Mouse (Mus musculus) myocyte (in vitro differentiated cells): Measurements from ENCODE around the gene Aco2. TPM values are rescaled to one million over a fixed set of nuclear protein-coding genes. Genes with fewer than 3 reads are reported as not detected.

Experiments
- H3K27me3 ChIP-seq: one replicate; pipeline ENCODE4 v1.6.1; 2011; ENCODE audit not compliant: control insufficient read depth, insufficient read depth, insufficient read length
- H3K36me3 ChIP-seq: one replicate; pipeline ENCODE4 v1.6.1; 2011; ENCODE audit not compliant: control insufficient read depth, insufficient read depth
- H3K4me2 ChIP-seq: one replicate; pipeline ENCODE4 v1.6.1; 2011; ENCODE audit warnings: low read depth, control low read depth
- H3K4me3 ChIP-seq: one replicate; pipeline ENCODE4 v1.5.1; 2011; ENCODE audit warnings: mild to moderate bottlenecking, control low read depth, moderate library complexity
- H3K79me2 ChIP-seq: one replicate; pipeline ENCODE4 v1.6.1; 2011; ENCODE audit not compliant: control insufficient read depth, insufficient read depth
- H3ac ChIP-seq: one replicate; pipeline ENCODE4 v1.6.1; 2011; ENCODE audit not compliant: control insufficient read depth, insufficient read length
- CEBPB ChIP-seq: IDR thresholded peaks from 2 replicates; pipeline ENCODE4 v1.6.1; 2011; ENCODE audit warnings: mild to moderate bottlenecking, moderate library complexity; ENCODE audit not compliant: poor library complexity, insufficient read depth, severe bottlenecking
- E2F4 ChIP-seq: IDR thresholded peaks from one replicate; pipeline ENCODE4 v1.6.1; 2011; ENCODE audit warnings: mild to moderate bottlenecking, control low read depth, moderate library complexity; ENCODE audit not compliant: insufficient read depth
- MAX ChIP-seq: IDR thresholded peaks from one replicate; pipeline ENCODE4 v1.6.1; 2011; ENCODE audit warnings: low read depth, mild to moderate bottlenecking, control low read depth
- MYOD1 ChIP-seq, 3 experiments: IDR thresholded peaks; one replicate each; pipeline ENCODE4 v1.6.1; 2011; ENCODE audit warnings: control low read depth in 2 of 3, low read depth in 2 of 3, mild to moderate bottlenecking in 2 of 3, moderate library complexity in 1 of 3; ENCODE audit not compliant: insufficient read length in 2 of 3, control insufficient read depth in 1 of 3
- MYOG ChIP-seq, 3 experiments: IDR thresholded peaks; one replicate each; pipeline ENCODE4 v1.6.1; 2011; ENCODE audit warnings: control low read depth in 2 of 3, low read depth in 2 of 3, mild to moderate bottlenecking in 2 of 3; ENCODE audit not compliant: insufficient read length in 2 of 3, control insufficient read depth in 1 of 3, insufficient read depth in 1 of 3
- POLR2A ChIP-seq: IDR thresholded peaks from one replicate; pipeline ENCODE4 v1.6.1; 2011; ENCODE audit warnings: low read depth, mild to moderate bottlenecking, control low read depth, moderate library complexity; ENCODE audit not compliant: insufficient read length
- POLR2AphosphoS2 ChIP-seq: IDR thresholded peaks from one replicate; pipeline ENCODE4 v1.6.1; 2011; ENCODE audit warnings: low read depth, control low read depth; ENCODE audit not compliant: insufficient read length
- REST ChIP-seq: IDR thresholded peaks from one replicate; pipeline ENCODE4 v1.6.1; 2011; ENCODE audit warnings: mild to moderate bottlenecking, control low read depth, moderate library complexity; ENCODE audit not compliant: insufficient read depth, insufficient read length
- SRF ChIP-seq: IDR thresholded peaks from one replicate; pipeline ENCODE4 v1.6.1; 2011; ENCODE audit warnings: low read depth; ENCODE audit not compliant: control insufficient read depth, insufficient read length
- TCF12 ChIP-seq: IDR thresholded peaks from one replicate; pipeline ENCODE4 v1.6.1; 2011; ENCODE audit warnings: mild to moderate bottlenecking, control low read depth; ENCODE audit not compliant: poor library complexity, insufficient read depth, severe bottlenecking
- TCF3 ChIP-seq: IDR thresholded peaks from one replicate; pipeline ENCODE4 v1.6.1; 2011; ENCODE audit warnings: low read depth, control low read depth; ENCODE audit not compliant: insufficient read length
- USF1 ChIP-seq: IDR thresholded peaks from one replicate; pipeline ENCODE4 v1.6.1; 2011; ENCODE audit warnings: low read depth, mild to moderate bottlenecking, control low read depth, moderate library complexity
- polyA plus RNA-seq: library from polyadenylated mRNA; unstranded; fragments of >200 nt; fragmentation: generic; extraction: Trizol; gene quantifications from one replicate; pipeline ENCODE4 v1.2.1, GENCODE M21; 2012; ENCODE audit warnings: missing spikeins

Aco2 gene
- polyA plus RNA-seq, 1 experiment = 666 TPM

DNA sequence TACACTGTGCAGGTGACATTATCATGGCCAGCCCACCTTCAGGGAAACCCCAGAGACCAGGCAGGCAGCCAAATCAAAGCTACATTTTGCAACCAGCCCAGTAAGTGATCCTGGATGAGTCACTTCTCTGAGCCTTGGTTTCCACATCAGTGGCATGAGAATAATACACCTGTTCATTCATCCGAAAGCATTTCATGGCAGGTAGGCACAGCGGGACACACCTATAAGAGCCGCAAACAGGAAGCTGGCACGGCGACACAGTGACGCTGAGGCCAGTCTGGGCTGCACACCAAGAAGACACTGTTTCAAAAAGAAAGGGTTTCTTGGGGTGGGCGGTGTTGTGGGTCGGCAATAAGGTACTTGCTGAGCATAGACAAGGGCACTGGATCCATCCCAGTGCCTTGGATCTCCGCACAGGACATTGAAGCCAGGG lies 82.1 kb downstream of the Aco2 start:
- H3K4me3 ChIP-seq = no peak overlapping the region
- no peak overlapping the region for H3ac ChIP-seq
- H3K4me2 ChIP-seq = no peak overlapping the region
- TF ChIP-seq CEBPB = no peak
- TF ChIP-seq E2F4 = no peak
- TF ChIP-seq MYOD1 (IDR thresholded peaks at IDR 0.05; ENCODE audit: control insufficient read depth in 1 of 3, insufficient read length in 2 of 3, low read depth in 2 of 3) = no peak
- TF ChIP-seq MAX = no peak
- no peak for TF ChIP-seq USF1
- no peak for TF ChIP-seq TCF3
- no peak for TF ChIP-seq POLR2A
- no peak for TF ChIP-seq SRF
- TF ChIP-seq POLR2AphosphoS2 = no peak
- no peak for TF ChIP-seq MYOG (IDR thresholded peaks at IDR 0.05; ENCODE audit: control insufficient read depth in 1 of 3, insufficient read depth in 1 of 3, insufficient read length in 2 of 3, low read depth in 2 of 3)
- TF ChIP-seq REST = no peak
- TF ChIP-seq TCF12 = no peak
- H3K79me2 ChIP-seq = no peaks in the 10 kb centered on the region
- peaks cover 16% of the 10 kb centered on the region for H3K36me3 ChIP-seq
- H3K27me3 ChIP-seq = no peaks in the 10 kb centered on the region

DNA sequence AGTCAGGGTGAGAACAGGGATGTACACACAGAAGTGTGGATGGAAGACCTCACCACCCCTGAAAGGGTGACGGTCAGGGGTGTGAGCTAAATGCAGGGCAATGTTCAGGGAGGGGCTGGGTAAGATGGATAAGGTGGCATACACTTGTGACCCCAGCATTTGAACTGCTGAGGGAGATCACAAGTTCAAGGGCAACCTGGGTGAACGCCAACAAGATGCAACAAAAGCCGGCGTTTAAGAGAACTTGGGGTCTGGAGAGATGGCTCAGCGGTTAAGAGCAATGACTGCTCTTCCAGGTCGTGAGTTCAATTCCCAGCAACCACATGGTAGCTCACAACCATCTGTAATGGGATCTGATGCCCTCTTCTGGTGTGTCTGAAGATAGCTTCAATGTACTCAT lies 82.6 kb downstream of the Aco2 start:
- H3K27me3 ChIP-seq = no peaks in the 10 kb centered on the region
- no peak overlapping the region for H3ac ChIP-seq
- peaks cover 16% of the 10 kb centered on the region for H3K36me3 ChIP-seq
- peak; percentile 43 for TF ChIP-seq POLR2AphosphoS2
- no peak for TF ChIP-seq USF1
- no peak overlapping the region for H3K4me2 ChIP-seq
- no peaks in the 10 kb centered on the region for H3K79me2 ChIP-seq
- no peak overlapping the region for H3K4me3 ChIP-seq

DNA sequence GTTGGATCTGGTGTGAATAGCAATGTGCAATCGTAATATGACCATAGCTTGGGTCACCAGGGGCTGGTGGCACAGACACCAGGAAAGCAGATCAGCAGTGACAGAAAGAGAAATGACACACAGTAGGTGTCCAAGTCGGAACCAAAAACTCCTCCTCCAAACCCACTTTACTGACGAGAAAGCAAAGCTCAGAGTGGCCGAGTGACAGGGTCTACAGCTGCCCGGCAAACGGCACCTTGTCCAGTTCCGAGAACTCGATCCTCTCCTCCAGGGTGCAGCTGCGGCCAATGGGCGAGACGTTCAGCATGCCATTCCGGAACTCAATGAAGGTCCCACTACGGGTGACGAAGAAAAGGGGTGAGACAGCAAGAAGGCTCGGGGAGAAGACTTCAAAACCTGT lies 83.3 kb downstream of the Aco2 start:
- Histone ChIP-seq H3ac (no peak overlapping the region), H3K79me2 (no peaks in the 10 kb centered on the region), H3K27me3 (no peaks in the 10 kb centered on the region), H3K4me3 (no peak overlapping the region), H3K4me2 (no peak overlapping the region), H3K36me3 (peaks cover 16% of the 10 kb centered on the region)
- TF ChIP-seq MAX (no peak), USF1 (no peak), E2F4 (no peak), SRF (no peak), CEBPB (no peak), REST (no peak), POLR2AphosphoS2 (peak; percentile 40), MYOG (IDR thresholded peaks at IDR 0.05; ENCODE audit: control insufficient read depth in 1 of 3, insufficient read depth in 1 of 3, insufficient read length in 2 of 3, low read depth in 2 of 3) (no peak), POLR2A (no peak)

- Histone ChIP-seq H3K4me3 (no peak overlapping the region), H3K4me2 (no peak overlapping the region), H3K36me3 (peaks cover 16% of the 10 kb centered on the region), H3K27me3 (no peaks in the 10 kb centered on the region), H3K79me2 (no peaks in the 10 kb centered on the region), H3ac (no peak overlapping the region)
- no peak for TF ChIP-seq MAX
- peak; percentile 21 for TF ChIP-seq POLR2AphosphoS2
These were observed 84.3 kb downstream of the Aco2 start for GRCm38 (mm10) chr15:81956457-81956856.

DNA sequence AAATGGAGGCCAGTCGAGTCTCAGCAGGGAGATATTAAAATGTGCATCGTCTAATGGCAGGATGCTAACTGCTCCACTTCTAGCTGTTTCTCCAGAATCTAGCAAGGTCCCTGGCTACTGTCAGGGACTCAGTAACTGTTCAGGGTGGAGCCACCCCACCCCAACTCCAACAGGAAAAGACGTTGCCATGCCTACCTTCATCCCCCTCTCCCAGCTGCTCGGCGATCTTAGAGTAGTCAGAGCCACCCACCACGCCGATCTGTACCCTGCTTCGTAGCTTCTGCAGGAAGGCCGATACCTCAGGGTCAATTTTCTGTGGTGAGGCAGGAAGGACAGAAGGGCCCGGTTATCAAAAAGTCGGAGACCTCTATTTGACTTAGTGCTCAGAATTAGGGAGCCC lies 85.5 kb downstream of the Aco2 start:
- Histone ChIP-seq H3K27me3 (no peaks in the 10 kb centered on the region), H3K4me3 (no peak overlapping the region), H3K79me2 (no peaks in the 10 kb centered on the region), H3ac (no peak overlapping the region), H3K4me2 (no peak overlapping the region), H3K36me3 (peaks cover 16% of the 10 kb centered on the region)
- TF ChIP-seq POLR2AphosphoS2 (no peak), MAX (no peak), USF1 (no peak), MYOG (IDR thresholded peaks at IDR 0.05; ENCODE audit: control insufficient read depth in 1 of 3, insufficient read depth in 1 of 3, insufficient read length in 2 of 3, low read depth in 2 of 3) (no peak)

- H3K4me3 ChIP-seq = no peak overlapping the region
- H3K4me2 ChIP-seq = peak overlapping the region; percentile 30
- peaks cover 16% of the 10 kb centered on the region for H3K36me3 ChIP-seq
- H3ac ChIP-seq = no peak overlapping the region
- no peaks in the 10 kb centered on the region for H3K79me2 ChIP-seq
- no peak for TF ChIP-seq REST
- TF ChIP-seq TCF12 = no peak
- TF ChIP-seq TCF3 = no peak
- TF ChIP-seq SRF = no peak
- no peak for TF ChIP-seq MYOD1 (IDR thresholded peaks at IDR 0.05; ENCODE audit: control insufficient read depth in 1 of 3, insufficient read length in 2 of 3, low read depth in 2 of 3)
- TF ChIP-seq CEBPB = no peak
- no peak for TF ChIP-seq E2F4
- TF ChIP-seq MAX = no peak
- TF ChIP-seq USF1 = no peak
- no peaks in the 10 kb centered on the region for H3K27me3 ChIP-seq
These were observed 86.8 kb downstream of the Aco2 start for GRCm38 (mm10) chr15:81958906-81959305.
